Mouse (Mus musculus): ENCODE results near the gene Cfap299. TPM values are rescaled to one million over a fixed set of nuclear protein-coding genes. Genes with fewer than 3 reads are reported as not detected.

The Cfap299 gene
- polyA plus RNA-seq, 1 experiment from 2014 or later, result not detected

DNA sequence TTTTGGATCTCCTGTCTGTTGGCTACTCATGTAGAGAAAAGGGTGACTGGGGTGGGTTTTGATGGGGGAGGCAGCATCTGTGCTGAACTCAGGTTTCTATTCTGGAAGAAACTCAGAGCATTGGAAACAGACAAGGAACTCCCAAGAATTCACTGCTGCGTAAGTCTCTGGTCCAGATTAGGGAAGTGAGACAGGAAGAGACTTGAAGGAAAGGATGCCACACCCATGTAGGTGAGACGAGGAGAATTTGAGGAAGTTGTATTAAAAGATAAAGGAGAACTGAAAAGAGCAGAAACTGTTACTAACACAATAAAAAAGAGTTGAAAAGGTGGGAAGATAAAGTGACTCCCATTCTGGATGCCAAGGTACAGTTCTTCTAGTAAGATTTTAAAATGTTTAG is 249.3 kb downstream of the Cfap299 start:
- peaks cover 12% of the 10 kb centered on the region for H3K4me1 ChIP-seq (replicated peaks; ENCODE audit: control insufficient read depth, insufficient read depth, low read length)
- no peaks in the 10 kb centered on the region for H3K27me3 ChIP-seq (replicated peaks; ENCODE audit: control insufficient read depth, insufficient read depth, low read length)
- no peaks in the 10 kb centered on the region for H3K9me3 ChIP-seq (ENCODE audit: control insufficient read depth, low read length)
- no peaks in the 10 kb centered on the region for H3K36me3 ChIP-seq (ENCODE audit: control insufficient read depth, insufficient read depth, low read length)
- no peak overlapping the region for H3K27ac ChIP-seq (ENCODE audit: low read depth)
- no peak for ATAC-seq (replicated peaks; ENCODE audit: low FRiP score, low TSS enrichment, low read depth)
- WGBS, result 75% methylated on average over 2 of the region's 2 CpGs
- H3K4me3 ChIP-seq (ENCODE audit: low read depth, low read length), result no peak overlapping the region
- H3K9ac ChIP-seq (ENCODE audit: low read length), result no peak overlapping the region
- DNase-seq (ENCODE audit: low spot score), result no peak
- no peak overlapping the region for H3K4me2 ChIP-seq (ENCODE audit: low read length)

GRCm38 (mm10) chr5:98580811-98581210 is 251.7 kb downstream of the Cfap299 start:
- Histone ChIP-seq H3K9ac (ENCODE audit: low read length) (no peak overlapping the region), H3K4me3 (ENCODE audit: low read depth, low read length) (no peak overlapping the region), H3K27me3 (replicated peaks; ENCODE audit: control insufficient read depth, insufficient read depth, low read length) (no peaks in the 10 kb centered on the region), H3K36me3 (ENCODE audit: control insufficient read depth, insufficient read depth, low read length) (no peaks in the 10 kb centered on the region), H3K27ac (ENCODE audit: low read depth) (no peak overlapping the region), H3K4me2 (ENCODE audit: low read length) (no peak overlapping the region), H3K9me3 (ENCODE audit: control insufficient read depth, low read length) (no peaks in the 10 kb centered on the region), H3K4me1 (replicated peaks; ENCODE audit: control insufficient read depth, insufficient read depth, low read length) (peaks cover 3% of the 10 kb centered on the region)
- 32% methylated on average over 5 of the region's 5 CpGs for WGBS
- DNase-seq (ENCODE audit: low spot score), result no peak
- ATAC-seq (replicated peaks; ENCODE audit: low FRiP score, low TSS enrichment, low read depth), result no peak

DNA sequence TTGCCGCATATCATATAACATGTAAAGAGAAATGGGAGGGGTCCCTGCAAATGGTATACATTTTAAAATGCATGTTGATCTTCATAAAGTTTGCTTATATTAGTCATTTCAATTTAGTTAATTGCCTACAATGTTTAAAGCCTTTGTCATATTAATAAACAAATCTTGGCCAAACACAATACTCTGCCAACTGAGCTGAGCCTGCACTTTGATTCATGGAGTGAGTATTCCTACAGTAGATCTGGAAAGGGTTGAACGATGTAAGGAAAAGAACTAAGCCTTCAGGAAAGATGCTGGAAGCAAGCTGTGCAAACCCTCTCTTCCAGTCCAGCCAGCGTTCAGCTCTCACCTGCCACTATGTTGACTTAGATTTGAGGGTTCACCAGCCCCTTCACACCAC is 252.9 kb downstream of the Cfap299 start:
- no peaks in the 10 kb centered on the region for H3K27me3 ChIP-seq (replicated peaks; ENCODE audit: control insufficient read depth, insufficient read depth, low read length)
- no peaks in the 10 kb centered on the region for H3K4me1 ChIP-seq (replicated peaks; ENCODE audit: control insufficient read depth, insufficient read depth, low read length)
- ATAC-seq (replicated peaks; ENCODE audit: low FRiP score, low TSS enrichment, low read depth) (no peak), DNase-seq (ENCODE audit: low spot score) (no peak)
- no peaks in the 10 kb centered on the region for H3K36me3 ChIP-seq (ENCODE audit: control insufficient read depth, insufficient read depth, low read length)
- no peak overlapping the region for H3K4me3 ChIP-seq (ENCODE audit: low read depth, low read length)
- H3K9me3 ChIP-seq (ENCODE audit: control insufficient read depth, low read length), result no peaks in the 10 kb centered on the region
- H3K27ac ChIP-seq (ENCODE audit: low read depth), result no peak overlapping the region
- no peak overlapping the region for H3K9ac ChIP-seq (ENCODE audit: low read length)
- 52% methylated on average over 3 of the region's 3 CpGs for WGBS
- no peak overlapping the region for H3K4me2 ChIP-seq (ENCODE audit: low read length)

DNA sequence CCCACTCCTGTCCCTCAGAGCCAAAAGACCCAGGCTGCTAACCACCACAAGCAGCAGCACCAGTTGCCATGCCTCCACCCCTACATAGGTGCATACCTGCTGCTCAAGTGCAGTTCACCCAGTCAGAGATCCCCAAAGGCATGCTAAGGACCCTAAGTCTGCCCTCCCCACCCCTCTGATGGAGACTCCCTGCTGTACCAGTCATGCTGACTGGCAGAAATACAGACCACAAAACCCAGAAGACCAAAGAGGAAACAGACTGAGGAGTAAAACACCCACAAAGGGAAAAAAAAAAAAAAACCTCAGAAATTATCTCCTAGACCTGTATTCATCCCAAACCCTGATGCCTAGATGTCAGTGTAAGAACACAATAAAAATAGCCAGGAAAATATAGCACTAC is 256.8 kb downstream of the Cfap299 start:
- Histone ChIP-seq H3K4me1 (replicated peaks; ENCODE audit: control insufficient read depth, insufficient read depth, low read length) (no peaks in the 10 kb centered on the region), H3K4me3 (ENCODE audit: low read depth, low read length) (no peak overlapping the region), H3K27me3 (replicated peaks; ENCODE audit: control insufficient read depth, insufficient read depth, low read length) (no peaks in the 10 kb centered on the region), H3K9me3 (ENCODE audit: control insufficient read depth, low read length) (no peaks in the 10 kb centered on the region), H3K36me3 (ENCODE audit: control insufficient read depth, insufficient read depth, low read length) (no peaks in the 10 kb centered on the region), H3K4me2 (ENCODE audit: low read length) (no peak overlapping the region), H3K9ac (ENCODE audit: low read length) (no peak overlapping the region), H3K27ac (ENCODE audit: low read depth) (no peak overlapping the region)
- no peak for DNase-seq (ENCODE audit: low spot score)
- no peak for ATAC-seq (replicated peaks; ENCODE audit: low FRiP score, low TSS enrichment, low read depth)

- Histone ChIP-seq H3K9ac (ENCODE audit: low read length) (no peak overlapping the region), H3K4me3 (ENCODE audit: low read depth, low read length) (no peak overlapping the region), H3K9me3 (ENCODE audit: control insufficient read depth, low read length) (no peaks in the 10 kb centered on the region), H3K4me1 (replicated peaks; ENCODE audit: control insufficient read depth, insufficient read depth, low read length) (no peaks in the 10 kb centered on the region), H3K36me3 (ENCODE audit: control insufficient read depth, insufficient read depth, low read length) (no peaks in the 10 kb centered on the region), H3K27me3 (replicated peaks; ENCODE audit: control insufficient read depth, insufficient read depth, low read length) (no peaks in the 10 kb centered on the region), H3K4me2 (ENCODE audit: low read length) (no peak overlapping the region), H3K27ac (ENCODE audit: low read depth) (no peak overlapping the region)
- DNase-seq (ENCODE audit: low spot score), result no peak
- 88% methylated on average over 5 of the region's 5 CpGs for WGBS
- no peak for ATAC-seq (replicated peaks; ENCODE audit: low FRiP score, low TSS enrichment, low read depth)
These were observed 284.4 kb downstream of the Cfap299 start for GRCm38 (mm10) chr5:98613511-98613910.

DNA sequence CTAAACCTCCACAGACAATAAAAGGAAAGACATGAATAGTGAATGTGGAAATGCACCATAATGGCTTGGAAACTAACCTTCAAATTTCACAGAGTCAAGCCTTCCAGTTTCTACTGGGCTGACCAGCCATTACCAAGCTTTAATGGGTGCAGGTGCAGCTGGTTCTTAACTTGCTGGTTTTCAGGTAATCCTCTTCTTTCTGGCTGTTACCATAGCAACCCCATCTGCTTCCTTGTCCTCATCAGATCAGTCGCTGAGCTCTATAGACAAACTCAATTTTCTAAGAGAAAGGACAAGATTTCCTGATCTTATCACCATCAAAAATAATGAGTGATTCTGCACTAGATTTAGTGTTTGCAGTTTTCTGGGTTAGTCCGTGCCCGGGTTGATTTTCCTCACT is 287.8 kb downstream of the Cfap299 start:
- no peak for DNase-seq (ENCODE audit: low spot score)
- Histone ChIP-seq H3K27me3 (replicated peaks; ENCODE audit: control insufficient read depth, insufficient read depth, low read length) (no peaks in the 10 kb centered on the region), H3K9me3 (ENCODE audit: control insufficient read depth, low read length) (no peaks in the 10 kb centered on the region), H3K27ac (ENCODE audit: low read depth) (no peak overlapping the region), H3K36me3 (ENCODE audit: control insufficient read depth, insufficient read depth, low read length) (no peaks in the 10 kb centered on the region), H3K4me1 (replicated peaks; ENCODE audit: control insufficient read depth, insufficient read depth, low read length) (no peaks in the 10 kb centered on the region), H3K4me2 (ENCODE audit: low read length) (no peak overlapping the region), H3K4me3 (ENCODE audit: low read depth, low read length) (no peak overlapping the region), H3K9ac (ENCODE audit: low read length) (no peak overlapping the region)
- WGBS, result 70% methylated on average over 3 of the region's 3 CpGs
- no peak for ATAC-seq (replicated peaks; ENCODE audit: low FRiP score, low TSS enrichment, low read depth)

- H3K9ac ChIP-seq (ENCODE audit: low read length), result no peak overlapping the region
- no peaks in the 10 kb centered on the region for H3K27me3 ChIP-seq (replicated peaks; ENCODE audit: control insufficient read depth, insufficient read depth, low read length)
- H3K4me2 ChIP-seq (ENCODE audit: low read length), result no peak overlapping the region
- H3K4me3 ChIP-seq (ENCODE audit: low read depth, low read length), result no peak overlapping the region
- H3K4me1 ChIP-seq (replicated peaks; ENCODE audit: control insufficient read depth, insufficient read depth, low read length), result no peaks in the 10 kb centered on the region
- WGBS, result 70% methylated on average over 4 of the region's 4 CpGs
- no peaks in the 10 kb centered on the region for H3K36me3 ChIP-seq (ENCODE audit: control insufficient read depth, insufficient read depth, low read length)
- no peak for DNase-seq (ENCODE audit: low spot score)
- ATAC-seq (replicated peaks; ENCODE audit: low FRiP score, low TSS enrichment, low read depth), result no peak
- no peak overlapping the region for H3K27ac ChIP-seq (ENCODE audit: low read depth)
- no peaks in the 10 kb centered on the region for H3K9me3 ChIP-seq (ENCODE audit: control insufficient read depth, low read length)
These were observed 288.3 kb downstream of the Cfap299 start for GRCm38 (mm10) chr5:98617416-98617815.

DNA sequence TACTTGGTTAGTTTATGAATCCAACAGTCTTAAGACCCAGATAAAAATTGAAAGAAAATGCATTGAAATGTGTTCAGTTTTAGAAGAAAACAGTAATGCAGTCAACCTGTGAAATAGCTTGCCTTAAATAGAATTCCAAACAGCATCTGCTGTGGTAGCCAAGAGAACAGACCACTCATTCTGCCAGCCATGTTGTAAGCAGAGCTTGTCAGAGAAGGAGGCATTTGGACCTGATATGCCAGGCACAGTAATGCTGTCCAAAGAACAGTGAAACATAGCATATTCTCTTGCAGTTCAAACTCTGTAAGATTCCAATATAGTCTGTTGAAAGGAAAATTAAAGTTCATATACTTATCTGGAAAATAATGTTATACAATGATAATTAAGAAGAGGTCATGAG is 321.2 kb downstream of the Cfap299 start:
- Histone ChIP-seq H3K4me1 (replicated peaks; ENCODE audit: control insufficient read depth, insufficient read depth, low read length) (no peaks in the 10 kb centered on the region), H3K27me3 (replicated peaks; ENCODE audit: control insufficient read depth, insufficient read depth, low read length) (no peaks in the 10 kb centered on the region), H3K9ac (ENCODE audit: low read length) (no peak overlapping the region), H3K36me3 (ENCODE audit: control insufficient read depth, insufficient read depth, low read length) (no peaks in the 10 kb centered on the region), H3K9me3 (ENCODE audit: control insufficient read depth, low read length) (no peaks in the 10 kb centered on the region), H3K4me2 (ENCODE audit: low read length) (no peak overlapping the region), H3K4me3 (ENCODE audit: low read depth, low read length) (no peak overlapping the region), H3K27ac (ENCODE audit: low read depth) (no peak overlapping the region)
- ATAC-seq (replicated peaks; ENCODE audit: low FRiP score, low TSS enrichment, low read depth), result no peak
- DNase-seq (ENCODE audit: low spot score), result no peak

DNA sequence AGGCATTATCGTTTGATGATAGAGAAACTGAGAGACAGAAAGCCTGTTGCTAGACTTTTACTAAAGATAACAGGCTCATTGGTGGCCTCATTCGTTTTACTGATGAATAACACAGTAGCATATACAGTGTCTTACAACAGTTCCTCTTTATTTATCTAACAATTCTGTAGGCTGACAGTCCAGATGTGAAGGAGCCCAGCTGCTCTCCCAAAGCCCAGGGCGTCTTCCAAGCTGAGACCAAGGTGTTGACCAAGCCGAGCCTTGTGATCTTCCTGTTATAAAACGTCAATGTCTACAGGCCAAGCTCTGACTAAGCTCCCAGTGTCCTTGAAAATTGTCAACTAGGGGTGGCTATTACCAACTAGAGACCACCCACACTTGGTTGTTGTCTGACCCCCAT is 321.9 kb downstream of the Cfap299 start:
- no peak overlapping the region for H3K4me3 ChIP-seq (ENCODE audit: low read depth, low read length)
- H3K9ac ChIP-seq (ENCODE audit: low read length), result no peak overlapping the region
- no peaks in the 10 kb centered on the region for H3K4me1 ChIP-seq (replicated peaks; ENCODE audit: control insufficient read depth, insufficient read depth, low read length)
- H3K27ac ChIP-seq (ENCODE audit: low read depth), result 0 out of 2 replicates have a peak overlapping the region, but pooled peaks have one; percentile 27
- DNase-seq (ENCODE audit: low spot score) (peak; percentile 52), ATAC-seq (replicated peaks; ENCODE audit: low FRiP score, low TSS enrichment, low read depth) (no peak)
- H3K36me3 ChIP-seq (ENCODE audit: control insufficient read depth, insufficient read depth, low read length), result no peaks in the 10 kb centered on the region
- no peak overlapping the region for H3K4me2 ChIP-seq (ENCODE audit: low read length)
- no peaks in the 10 kb centered on the region for H3K9me3 ChIP-seq (ENCODE audit: control insufficient read depth, low read length)
- H3K27me3 ChIP-seq (replicated peaks; ENCODE audit: control insufficient read depth, insufficient read depth, low read length), result no peaks in the 10 kb centered on the region
- WGBS, result 40% methylated on average over 5 of the region's 5 CpGs

All from intestine, embryonic 14.5 days (tissue).